Mouse (Mus musculus): Measurements from ENCODE around the gene C3ar1. TPM values are rescaled to one million over a fixed set of nuclear protein-coding genes. Genes with fewer than 3 reads are reported as not detected.

The C3ar1 gene
- polyA plus RNA-seq (2016; fragmentation: Nextera tagmentation; extraction: Ambion mirVana) = 1.5 TPM in 2 replicates

- Histone ChIP-seq H3K36me3 (no peaks in the 10 kb centered on the region), H3K9ac (no peak within 1 kb of the TSS), H3K4me3 (no peak within 1 kb of the TSS), H3K4me2 (peak within 1 kb of the TSS; percentile 8; the same call in 1 of the 2 replicates), H3K27me3 (replicated peaks) (no peaks in the 10 kb centered on the region), H3K4me1 (peaks cover 9% of the 10 kb centered on the region), H3K9me3 (replicated peaks) (no peaks in the 10 kb centered on the region; the same call in 1 of the 2 replicates), H3K27ac (no peak within 1 kb of the TSS)
- WGBS (ENCODE audit: insufficient replicate concordance) = 15% methylated on average over 7 of the region's 7 CpGs
- ATAC-seq = peak; percentile 74
Observed at GRCm38 (mm10) chr6:122855955-122856354, at the start of gene C3ar1. Gene C3ar1 (minus strand): TSS chr6:122856161.

DNA sequence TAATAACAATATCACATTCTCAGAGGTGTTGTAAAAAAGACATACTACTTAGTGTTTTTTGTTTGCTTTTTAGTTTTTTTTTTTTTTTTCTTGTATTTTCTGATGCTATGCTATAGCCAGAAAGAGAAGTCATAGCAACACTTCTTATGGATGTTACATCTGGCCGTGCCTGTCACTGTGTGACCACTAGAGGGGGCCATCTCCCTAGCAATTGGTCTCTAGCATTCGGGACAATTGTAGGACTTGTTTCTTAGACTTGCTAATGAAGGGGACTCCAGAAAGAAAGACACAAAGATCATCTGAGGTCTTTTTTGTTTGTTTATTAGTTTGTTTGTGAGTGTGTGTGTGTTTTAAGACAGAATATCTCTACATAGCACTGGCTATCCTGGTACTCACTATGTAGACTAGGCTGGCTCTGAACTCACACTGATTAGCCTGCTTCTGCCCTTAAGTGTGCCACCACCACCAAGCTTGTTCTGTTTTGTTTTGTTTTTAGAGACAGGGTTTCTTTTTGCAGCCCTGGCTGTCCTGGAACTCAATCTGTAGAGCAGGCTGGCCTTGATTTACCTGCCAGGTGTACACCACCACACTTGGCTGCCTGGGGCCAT is 36.6 kb upstream of the C3ar1 start:
- H3K27ac ChIP-seq = no peak overlapping the region
- H3K9me3 ChIP-seq (replicated peaks) = no peaks in the 10 kb centered on the region
- peak; percentile 57; the same call in 1 of the 2 replicates for ATAC-seq
- H3K9ac ChIP-seq = no peak overlapping the region
- peaks cover 47% of the 10 kb centered on the region for H3K36me3 ChIP-seq
- H3K27me3 ChIP-seq (replicated peaks) = no peaks in the 10 kb centered on the region
- WGBS (ENCODE audit: insufficient replicate concordance) = 12% methylated on average over 2 of the region's 2 CpGs
- H3K4me1 ChIP-seq = no peaks in the 10 kb centered on the region
- H3K4me3 ChIP-seq = no peak overlapping the region
- H3K4me2 ChIP-seq = no peak overlapping the region

- Histone ChIP-seq H3K36me3 (peaks cover 67% of the 10 kb centered on the region), H3K27ac (no peak overlapping the region), H3K4me2 (no peak overlapping the region), H3K9ac (no peak overlapping the region), H3K27me3 (replicated peaks) (no peaks in the 10 kb centered on the region), H3K4me3 (no peak overlapping the region), H3K9me3 (replicated peaks) (no peaks in the 10 kb centered on the region), H3K4me1 (no peaks in the 10 kb centered on the region)
- no peak for ATAC-seq
- WGBS (ENCODE audit: insufficient replicate concordance) = 89% methylated on average over 2 of the region's 2 CpGs
Observed at GRCm38 (mm10) chr6:122889599-122889998, 33.6 kb upstream of the C3ar1 start.

DNA sequence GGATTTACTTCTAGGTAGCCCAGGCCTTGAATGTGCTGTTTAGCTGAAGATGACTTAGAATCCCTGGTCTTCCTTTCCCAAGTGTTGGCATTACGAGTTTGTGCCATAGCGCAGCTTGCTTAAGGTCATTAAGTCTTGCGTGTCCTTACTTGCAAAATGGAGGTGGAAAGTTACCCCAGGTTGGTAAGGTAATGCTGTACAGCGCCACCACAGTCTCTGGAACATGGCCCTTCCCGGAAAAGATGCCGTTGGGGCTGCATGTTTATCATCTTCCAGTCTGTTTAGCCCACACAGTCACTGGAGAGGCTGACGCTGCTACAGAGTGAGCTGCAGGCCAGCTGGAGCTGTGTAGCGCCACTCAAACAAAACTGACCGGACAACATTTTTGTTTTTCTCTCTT is 27.6 kb upstream of the C3ar1 start:
- Histone ChIP-seq H3K4me1 (peaks cover 8% of the 10 kb centered on the region), H3K36me3 (peaks cover 99% of the 10 kb centered on the region), H3K9ac (no peak overlapping the region)

DNA sequence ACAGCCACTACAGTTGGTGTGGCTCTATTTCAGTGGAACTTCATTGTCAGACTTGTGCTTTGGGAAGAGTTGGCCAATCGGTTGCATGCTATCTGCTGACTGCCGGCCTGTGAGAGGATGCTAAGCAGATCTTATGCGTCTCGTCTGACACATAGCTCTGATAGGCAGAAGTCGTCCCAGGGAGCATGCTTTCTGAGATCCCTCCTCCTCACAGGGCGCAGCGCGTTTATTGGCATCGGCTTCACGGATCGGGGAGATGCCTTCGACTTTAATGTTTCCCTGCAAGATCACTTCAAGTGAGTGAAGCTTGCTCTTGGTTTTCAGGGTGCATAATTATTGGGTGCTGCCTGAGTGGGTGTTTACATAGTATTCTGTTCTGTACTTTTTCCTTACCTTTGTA is 25.3 kb upstream of the C3ar1 start:
- Histone ChIP-seq H3K4me3 (no peak overlapping the region), H3K27me3 (replicated peaks) (no peaks in the 10 kb centered on the region), H3K9me3 (replicated peaks) (no peaks in the 10 kb centered on the region), H3K4me1 (peaks cover 23% of the 10 kb centered on the region), H3K36me3 (peaks cover 99% of the 10 kb centered on the region), H3K27ac (no peak overlapping the region), H3K9ac (no peak overlapping the region), H3K4me2 (no peak overlapping the region)
- 89% methylated on average over 12 of the region's 12 CpGs for WGBS (ENCODE audit: insufficient replicate concordance)
- no peak for ATAC-seq

More for the DNA sequence above, 27.6 kb upstream of the C3ar1 start:
- no peak for ATAC-seq
- no peak overlapping the region for H3K4me3 ChIP-seq
- no peak overlapping the region for H3K27ac ChIP-seq
- no peak overlapping the region for H3K4me2 ChIP-seq
- 92% methylated on average over 9 of the region's 9 CpGs for WGBS (ENCODE audit: insufficient replicate concordance)
- no peaks in the 10 kb centered on the region for H3K9me3 ChIP-seq (replicated peaks)
- no peaks in the 10 kb centered on the region for H3K27me3 ChIP-seq (replicated peaks)

DNA sequence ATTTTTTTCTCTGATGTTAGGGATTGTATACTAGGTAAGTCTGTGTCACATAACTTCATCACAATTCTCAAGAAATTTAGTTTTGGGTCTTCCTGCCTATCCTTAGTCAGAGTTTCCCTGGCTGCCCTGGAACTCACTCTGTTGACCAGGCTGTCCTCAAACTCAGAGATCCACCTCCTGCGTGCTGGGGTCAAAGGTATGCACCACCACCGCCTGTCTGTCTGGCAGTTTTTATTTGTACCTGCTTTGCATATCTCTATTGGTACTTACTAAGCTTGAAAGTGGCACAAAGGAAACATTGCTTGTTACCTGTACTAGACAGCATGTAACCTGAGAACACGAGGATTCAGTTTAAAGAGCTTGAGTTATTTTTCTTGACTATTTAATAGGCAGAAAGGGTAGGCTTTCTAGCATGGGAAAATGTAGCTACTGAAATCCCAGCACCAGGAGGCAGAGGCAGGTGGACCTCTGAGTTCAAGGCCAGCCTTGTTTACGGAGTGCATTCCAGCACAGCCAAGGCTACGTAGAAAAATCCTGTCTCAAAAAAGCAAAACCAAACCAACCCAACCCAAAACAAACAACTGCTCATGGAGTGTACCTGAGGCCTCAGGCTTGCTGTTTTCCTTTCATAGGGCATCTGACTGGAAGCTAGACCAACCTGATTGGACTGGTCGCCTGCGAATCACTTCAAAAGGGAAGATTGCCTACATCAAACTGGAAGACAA is 24.0 kb upstream of the C3ar1 start:
- H3K27me3 ChIP-seq (replicated peaks) = no peaks in the 10 kb centered on the region
- no peaks in the 10 kb centered on the region for H3K9me3 ChIP-seq (replicated peaks)
- no peak for ATAC-seq
- H3K4me2 ChIP-seq = no peak overlapping the region
- H3K4me3 ChIP-seq = no peak overlapping the region
- peaks cover 36% of the 10 kb centered on the region for H3K4me1 ChIP-seq
- H3K27ac ChIP-seq = no peak overlapping the region
- no peak overlapping the region for H3K9ac ChIP-seq
- peaks cover 91% of the 10 kb centered on the region for H3K36me3 ChIP-seq
- WGBS (ENCODE audit: insufficient replicate concordance) = 77% methylated on average over 7 of the region's 7 CpGs

DNA sequence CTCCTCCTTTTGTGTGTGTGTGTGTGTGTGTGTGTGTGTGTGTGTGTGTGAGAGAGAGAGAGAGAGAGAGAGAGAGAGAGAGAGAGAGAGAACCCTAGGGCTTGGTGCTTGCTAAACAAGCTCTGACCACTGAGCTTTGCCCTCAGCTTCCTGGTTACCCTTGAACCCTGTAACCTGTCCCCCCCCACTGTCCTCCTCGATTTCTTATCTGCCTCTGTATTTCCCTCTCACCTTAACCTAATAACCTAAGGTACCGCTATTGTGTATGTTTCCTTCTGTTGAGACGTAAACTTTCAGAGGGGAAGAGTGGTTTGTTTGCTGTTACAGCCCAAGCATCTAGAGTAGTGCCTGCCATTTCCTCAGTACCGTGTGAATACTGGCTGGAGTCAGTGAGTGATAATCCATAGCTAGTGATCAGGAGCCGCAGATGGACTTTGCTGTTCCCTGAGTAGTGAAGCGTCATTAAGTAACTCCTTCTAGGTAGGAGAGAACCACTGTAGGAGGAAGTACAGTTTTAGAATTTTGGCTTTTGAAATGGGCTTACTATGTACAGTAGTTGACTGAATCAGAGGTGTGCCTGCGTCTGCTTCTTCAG is 23.3 kb upstream of the C3ar1 start:
- Histone ChIP-seq H3K9me3 (replicated peaks) (no peaks in the 10 kb centered on the region), H3K27ac (no peak overlapping the region), H3K4me2 (no peak overlapping the region), H3K27me3 (replicated peaks) (no peaks in the 10 kb centered on the region), H3K9ac (no peak overlapping the region), H3K4me3 (no peak overlapping the region), H3K36me3 (peaks cover 84% of the 10 kb centered on the region), H3K4me1 (peaks cover 36% of the 10 kb centered on the region)
- 85% methylated on average over 7 of the region's 7 CpGs for WGBS (ENCODE audit: insufficient replicate concordance)
- no peak for ATAC-seq

DNA sequence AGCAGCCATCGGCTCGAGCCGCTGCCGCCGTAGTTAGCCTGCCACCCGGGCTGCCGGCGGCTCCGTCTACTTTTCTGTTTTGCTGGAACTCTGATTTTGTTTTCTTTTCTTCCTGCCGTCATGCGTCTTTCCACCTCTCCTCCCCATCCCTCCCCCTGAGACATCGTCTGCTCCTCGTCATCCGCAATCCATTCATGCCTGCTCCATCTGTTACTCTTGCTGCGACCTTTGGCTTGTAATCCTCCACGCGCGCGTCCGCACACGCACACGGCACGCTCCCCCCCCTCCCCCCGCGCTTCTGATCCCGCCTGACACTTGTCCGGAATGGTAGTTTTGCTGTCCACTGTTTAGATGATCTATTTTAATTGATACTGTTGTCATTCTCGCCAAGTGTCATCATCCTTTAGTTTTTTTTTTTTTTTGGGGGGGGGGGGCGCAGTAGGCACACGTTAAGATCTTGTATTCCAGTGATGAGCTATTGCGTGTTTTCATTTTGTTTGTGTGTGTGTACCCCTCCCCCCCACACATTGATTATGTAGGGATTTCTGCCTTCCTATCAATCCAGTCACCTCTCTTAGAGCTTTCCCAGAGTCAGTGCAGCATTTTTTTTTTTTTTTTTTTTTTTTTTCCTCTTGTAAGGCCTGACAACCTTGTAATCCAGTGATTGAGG is 18.9 kb upstream of the C3ar1 start:
- under 1% methylated on average over 31 of the region's 31 CpGs for WGBS (ENCODE audit: insufficient replicate concordance)
- ATAC-seq = peak; percentile 56

DNA sequence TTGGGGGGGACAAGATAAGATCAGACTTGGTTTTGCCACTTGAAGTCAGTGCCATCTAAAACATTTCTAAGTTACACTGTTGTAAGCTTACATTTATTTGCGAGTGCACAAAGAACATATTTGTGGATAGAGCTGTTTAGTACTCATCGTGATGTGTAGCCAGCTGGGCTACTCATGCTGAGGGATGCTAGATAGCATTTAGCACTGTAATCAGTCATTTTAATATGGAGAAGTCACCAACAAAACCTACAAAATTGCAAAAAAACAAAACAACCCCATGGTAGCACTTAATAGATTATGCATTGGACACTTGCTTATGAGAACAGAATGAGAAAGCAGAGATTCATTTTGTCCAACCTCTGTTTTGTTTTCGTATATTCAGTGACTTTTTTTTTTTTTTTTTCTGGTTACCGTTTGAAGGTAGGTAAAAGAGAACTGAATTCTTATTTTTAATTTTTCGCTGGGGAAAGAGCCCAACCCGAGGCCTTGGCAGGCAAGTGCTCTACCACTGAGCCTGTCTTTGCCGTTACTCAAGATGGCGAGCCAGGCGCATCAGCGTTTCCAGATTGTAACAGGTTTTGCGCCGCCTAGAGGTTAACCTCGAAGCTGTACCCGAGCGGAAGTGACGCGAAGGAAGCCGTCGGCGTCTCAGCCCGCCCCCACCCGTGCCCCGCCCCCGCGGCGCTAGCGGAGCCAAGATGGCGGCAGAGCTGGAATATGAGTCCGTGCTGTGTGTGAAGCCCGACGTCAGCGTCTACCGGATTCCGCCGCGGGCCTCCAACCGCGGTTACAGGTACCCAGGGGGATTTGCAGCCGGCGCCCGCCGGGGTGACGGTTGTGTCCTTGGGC is 18.1 kb upstream of the C3ar1 start, which contains the start of gene Necap1:
Necap1 (plus strand) TSS at position 604 of the 849 bp plus-strand sequence.
- H3K4me3 ChIP-seq = peak within 1 kb of the TSS; percentile 94
- peaks cover 37% of the 10 kb centered on the region for H3K4me1 ChIP-seq

More for the DNA sequence above, 18.9 kb upstream of the C3ar1 start:
- Histone ChIP-seq H3K4me3 (peak overlapping the region; percentile 94), H3K9me3 (replicated peaks) (no peaks in the 10 kb centered on the region), H3K4me2 (peak overlapping the region; percentile 75), H3K27ac (peak overlapping the region; percentile 83), H3K36me3 (peaks cover 41% of the 10 kb centered on the region), H3K27me3 (replicated peaks) (0 out of 2 replicates have a peak, but pooled peaks cover 2% of the 10 kb centered on the region), H3K9ac (peak overlapping the region; percentile 87), H3K4me1 (peaks cover 40% of the 10 kb centered on the region)

DNA sequence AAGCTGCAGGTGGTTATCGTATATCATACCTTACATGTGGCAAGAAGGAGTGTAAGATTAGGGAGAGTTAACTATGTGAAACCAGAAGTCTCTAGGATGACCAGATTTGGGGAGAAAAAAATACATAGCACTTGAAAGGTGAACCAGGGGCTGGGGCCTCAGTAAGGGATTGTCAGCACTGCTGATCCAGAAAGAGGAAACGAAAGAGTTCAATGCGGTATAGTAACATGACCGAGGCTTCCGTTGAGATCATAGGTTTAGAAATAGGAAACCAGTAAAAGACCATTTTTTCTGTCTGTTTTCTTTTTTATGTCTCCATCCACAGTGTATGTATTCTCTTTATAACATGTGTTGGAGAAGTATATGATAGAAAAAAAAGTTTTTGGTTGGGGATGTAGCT is 16.8 kb upstream of the C3ar1 start:
- H3K4me3 ChIP-seq = no peak overlapping the region
- H3K4me1 ChIP-seq = peaks cover 24% of the 10 kb centered on the region
- 71% methylated on average over 5 of the region's 5 CpGs for WGBS (ENCODE audit: insufficient replicate concordance)
- H3K4me2 ChIP-seq = no peak overlapping the region
- H3K9me3 ChIP-seq (replicated peaks) = no peaks in the 10 kb centered on the region
- 0 out of 2 replicates have a peak, but pooled peaks cover 8% of the 10 kb centered on the region for H3K27me3 ChIP-seq (replicated peaks)
- H3K9ac ChIP-seq = no peak overlapping the region
- no peak overlapping the region for H3K27ac ChIP-seq
- H3K36me3 ChIP-seq = peaks cover 21% of the 10 kb centered on the region
- ATAC-seq = no peak

More for the DNA sequence above, 18.1 kb upstream of the C3ar1 start, which contains the start of gene Necap1:
- 0 out of 2 replicates have a peak, but pooled peaks cover 8% of the 10 kb centered on the region for H3K27me3 ChIP-seq (replicated peaks)
- peak within 1 kb of the TSS; percentile 87 for H3K9ac ChIP-seq
- 6% methylated on average over 43 of the region's 43 CpGs for WGBS (ENCODE audit: insufficient replicate concordance)
- ATAC-seq = peak; percentile 98
- H3K36me3 ChIP-seq = peaks cover 34% of the 10 kb centered on the region
- H3K27ac ChIP-seq = peak within 1 kb of the TSS; percentile 83
- no peaks in the 10 kb centered on the region for H3K9me3 ChIP-seq (replicated peaks)
- H3K4me2 ChIP-seq = peak within 1 kb of the TSS; percentile 75

- Histone ChIP-seq H3K27ac (no peak overlapping the region), H3K4me3 (no peak overlapping the region), H3K4me1 (peaks cover 4% of the 10 kb centered on the region; the same call in 1 of the 2 replicates), H3K36me3 (no peaks in the 10 kb centered on the region), H3K27me3 (replicated peaks) (0 out of 2 replicates have a peak, but pooled peaks cover 8% of the 10 kb centered on the region), H3K4me2 (no peak overlapping the region), H3K9ac (no peak overlapping the region), H3K9me3 (replicated peaks) (no peaks in the 10 kb centered on the region)
- WGBS (ENCODE audit: insufficient replicate concordance) = 63% methylated on average over 11 of the region's 11 CpGs
- ATAC-seq = no peak
Observed at GRCm38 (mm10) chr6:122869846-122870245, 13.9 kb upstream of the C3ar1 start.
